Mouse (Mus musculus) bone marrow, adult 2 months (tissue): Measurements from ENCODE around the gene Fam131b.

Source experiments
- CTCF ChIP-seq: fragments of 200-500 bp; IDR thresholded peaks from 2 replicates; pipeline ENCODE4 v1.5.1; 2011; ENCODE audit warnings: low read length, control low read depth; ENCODE audit not compliant: control insufficient read depth, insufficient read depth
- POLR2A ChIP-seq: fragments of 200-500 bp; IDR thresholded peaks from 2 replicates; pipeline ENCODE4 v1.6.1; 2011; ENCODE audit warnings: low read depth, mild to moderate bottlenecking, control low read depth, low read length, borderline replicate concordance; ENCODE audit not compliant: control insufficient read depth

GRCm38 (mm10) chr6:42354076-42355019 lies 29.9 kb upstream of the Fam131b start:
- no peak for TF ChIP-seq POLR2A
- TF ChIP-seq CTCF, result no peak
